Mouse (Mus musculus): ENCODE measurements at regions not wholly inside any gene's neighbourhood (a gene's known extent, or its start where the extent isn't known, plus 50 kb on each side); places are given as distances from the start of the nearest gene placed in this dataset.

DNA sequence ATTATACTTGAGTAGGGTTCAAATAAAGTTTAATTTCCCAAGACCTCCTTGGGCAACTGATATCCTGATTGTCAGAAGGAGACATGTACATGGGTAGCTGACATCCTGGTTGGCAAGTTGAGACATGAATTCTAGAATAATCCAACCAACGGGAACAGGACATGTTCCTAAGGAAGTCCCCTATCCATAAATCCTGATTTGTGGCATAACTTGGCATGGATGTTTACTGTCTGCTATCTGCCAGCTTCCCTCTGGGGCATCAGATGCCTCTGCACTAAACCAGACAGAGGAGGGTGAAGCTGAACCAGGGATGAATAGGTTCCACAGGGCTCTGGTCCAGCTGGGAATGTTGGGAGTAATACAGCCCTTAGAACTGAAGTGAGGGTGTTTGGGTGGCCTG is 94.7 kb downstream of the Mtpn start:
- TF ChIP-seq MXI1 (IDR thresholded peaks at IDR 0.05; ENCODE audit: low read depth, low read length) (no peak), POLR2A (IDR thresholded peaks at IDR 0.05; ENCODE audit: low read depth, low read length) (no peak), CTCF (conservative IDR thresholded peaks at IDR 0.05 in 1 of 2, IDR thresholded peaks at IDR 0.05 in 1 of 2; ENCODE audit: low read depth in 2 of 2, low read length in 2 of 2) (no peak), TCF12 (IDR thresholded peaks at IDR 0.05; ENCODE audit: low read depth, low read length) (no peak), EP300 (IDR thresholded peaks at IDR 0.05; ENCODE audit: low read length) (no peak), USF1 (IDR thresholded peaks at IDR 0.05; ENCODE audit: low read depth, low read length) (no peak), TBP (conservative IDR thresholded peaks at IDR 0.05; ENCODE audit: low read depth, low read length) (no peak), MAFK (IDR thresholded peaks at IDR 0.05; ENCODE audit: insufficient replicate concordance, low read length) (no peak), RCOR1 (conservative IDR thresholded peaks at IDR 0.05; ENCODE audit: low read depth, low read length) (no peak), ELF1 (IDR thresholded peaks at IDR 0.05; ENCODE audit: low read depth, low read length) (no peak)

All from CH12.LX (cell line).